Mouse (Mus musculus) liver, embryonic 11.5 days (tissue): ENCODE measurements around the gene Wnt7b. TPM values are rescaled to one million over a fixed set of nuclear protein-coding genes. Genes with fewer than 3 reads are reported as not detected.

Experiments used
- ATAC-seq: fragments of 200-750 bp; cut with Nextera tagmentation; replicated peaks from 2 replicates; pipeline ENCODE4 v1.8.0; 2017; ENCODE audit warnings: moderate number of reproducible peaks, mild to moderate bottlenecking, moderate TSS enrichment, moderate library complexity; ENCODE audit not compliant: low FRiP score
- DNase-seq: peaks from one replicate; pipeline ENCODE4 v3.0.0-alpha.2; 2017; ENCODE audit warnings: low spot score
- H3K27ac ChIP-seq: fragments of 300-500 bp; sonication (generic); 2 replicates; pipeline ENCODE4 v1.5.1; 2014; ENCODE audit warnings: mild to moderate bottlenecking, low read depth, low read length, control low read depth
- H3K27me3 ChIP-seq: fragments of 300-500 bp; sonication (generic); replicated peaks from 2 replicates; pipeline ENCODE4 v1.6.1; 2014; ENCODE audit warnings: low read length, mixed read lengths; ENCODE audit not compliant: control insufficient read depth, insufficient read depth
- H3K36me3 ChIP-seq: fragments of 300-500 bp; sonication (generic); 2 replicates; pipeline ENCODE4 v1.6.1; 2014; ENCODE audit warnings: mild to moderate bottlenecking, low read length, moderate library complexity, mixed read lengths; ENCODE audit not compliant: control insufficient read depth, insufficient read depth
- H3K4me1 ChIP-seq: fragments of 300-500 bp; sonication (generic); replicated peaks from 2 replicates; pipeline ENCODE4 v1.6.1; 2014; ENCODE audit warnings: low read length, mixed read lengths; ENCODE audit not compliant: control insufficient read depth, insufficient read depth
- H3K4me2 ChIP-seq: fragments of 300-500 bp; sonication (generic); 2 replicates; pipeline ENCODE4 v1.6.1; 2014; ENCODE audit warnings: mild to moderate bottlenecking, control low read depth, moderate library complexity
- H3K4me3 ChIP-seq: fragments of 300-500 bp; sonication (generic); 2 replicates; pipeline ENCODE4 v1.5.1; 2014; ENCODE audit warnings: low read depth, low read length, control low read depth
- H3K9ac ChIP-seq: fragments of 300-500 bp; sonication (generic); 2 replicates; pipeline ENCODE4 v1.6.1; 2014; ENCODE audit warnings: low read depth, low read length, control low read depth
- H3K9me3 ChIP-seq: fragments of 300-500 bp; sonication (generic); 2 replicates; pipeline ENCODE4 v1.6.1; 2016; ENCODE audit warnings: low read length, inconsistent platforms, mixed read lengths; ENCODE audit not compliant: control insufficient read depth
- WGBS: fragments of 180-500 bp; shearing (Covaris S2); extraction: QIAGEN DNeasy Blood & Tissue Kit; methylation state at CpG from one replicate; pipeline ENCODE4 v1.1.7; 2014; 5-methylcytosine and 5-hydroxymethylcytosine counted together
- polyA plus RNA-seq: library from polyadenylated mRNA; unstranded; fragments of >200 nt; fragmentation: Nextera tagmentation; extraction: Ambion mirVana; gene quantifications from 2 replicates; pipeline ENCODE4 v1.2.1, GENCODE M21; 2014

Gene Wnt7b
- polyA plus RNA-seq, 1 experiment from 2014 or later: 2.2 TPM

- 58% methylated on average over 5 of the region's 5 CpGs for WGBS
- no peak for ATAC-seq
- no peak overlapping the region for H3K27ac ChIP-seq
- H3K4me1 ChIP-seq: no peaks in the 10 kb centered on the region
- H3K9me3 ChIP-seq: no peaks in the 10 kb centered on the region
- peaks cover 4% of the 10 kb centered on the region for H3K27me3 ChIP-seq
- no peak for DNase-seq
- H3K4me2 ChIP-seq: no peak overlapping the region
- no peaks in the 10 kb centered on the region for H3K36me3 ChIP-seq
- no peak overlapping the region for H3K4me3 ChIP-seq
- no peak overlapping the region for H3K9ac ChIP-seq
These were observed 21.1 kb upstream of the Wnt7b start for GRCm38 (mm10) chr15:85603422-85603821.

- Histone ChIP-seq H3K27me3 (peaks cover 4% of the 10 kb centered on the region), H3K4me1 (no peaks in the 10 kb centered on the region), H3K27ac (no peak overlapping the region), H3K4me2 (no peak overlapping the region), H3K9ac (no peak overlapping the region), H3K4me3 (no peak overlapping the region), H3K9me3 (no peaks in the 10 kb centered on the region), H3K36me3 (no peaks in the 10 kb centered on the region)
- DNase-seq (no peak), ATAC-seq (no peak)
- 63% methylated on average over 6 of the region's 6 CpGs for WGBS
These were observed 20.5 kb upstream of the Wnt7b start for GRCm38 (mm10) chr15:85602733-85603132.

- ATAC-seq (no peak), DNase-seq (no peak)
- Histone ChIP-seq H3K9me3 (no peaks in the 10 kb centered on the region), H3K4me1 (no peaks in the 10 kb centered on the region), H3K4me3 (no peak overlapping the region), H3K27me3 (peaks cover 4% of the 10 kb centered on the region), H3K27ac (no peak overlapping the region), H3K4me2 (no peak overlapping the region), H3K9ac (no peak overlapping the region), H3K36me3 (no peaks in the 10 kb centered on the region)
- WGBS: 93% methylated on average over 5 of the region's 5 CpGs
These were observed 19.7 kb upstream of the Wnt7b start for GRCm38 (mm10) chr15:85602021-85602420.

- Histone ChIP-seq H3K9me3 (no peaks in the 10 kb centered on the region), H3K4me2 (no peak overlapping the region), H3K4me3 (no peak overlapping the region), H3K9ac (no peak overlapping the region), H3K4me1 (no peaks in the 10 kb centered on the region), H3K36me3 (no peaks in the 10 kb centered on the region), H3K27ac (no peak overlapping the region), H3K27me3 (peaks cover 4% of the 10 kb centered on the region)
- ATAC-seq (no peak), DNase-seq (no peak)
- WGBS: 76% methylated on average over 4 of the region's 4 CpGs
These were observed 18.9 kb upstream of the Wnt7b start for GRCm38 (mm10) chr15:85601202-85601601.

- Histone ChIP-seq H3K9me3 (no peaks in the 10 kb centered on the region), H3K4me3 (no peak overlapping the region), H3K9ac (no peak overlapping the region), H3K27ac (no peak overlapping the region), H3K36me3 (no peaks in the 10 kb centered on the region), H3K4me2 (no peak overlapping the region), H3K27me3 (peaks cover 4% of the 10 kb centered on the region), H3K4me1 (no peaks in the 10 kb centered on the region)
- WGBS: 50% methylated on average over 7 of the region's 7 CpGs
- ATAC-seq: no peak
- DNase-seq: no peak
These were observed 18.4 kb upstream of the Wnt7b start for GRCm38 (mm10) chr15:85600696-85601094.

GRCm38 (mm10) chr15:85599887-85600695 is 17.8 kb upstream of the Wnt7b start:
- Histone ChIP-seq H3K27me3 (peaks cover 4% of the 10 kb centered on the region), H3K27ac (no peak overlapping the region), H3K9ac (no peak overlapping the region), H3K36me3 (no peaks in the 10 kb centered on the region), H3K9me3 (no peaks in the 10 kb centered on the region), H3K4me1 (no peaks in the 10 kb centered on the region), H3K4me3 (no peak overlapping the region), H3K4me2 (no peak overlapping the region)
- 22% methylated on average over 18 of the region's 18 CpGs for WGBS
- DNase-seq: no peak
- no peak; the same call in 1 of the 2 replicates for ATAC-seq

GRCm38 (mm10) chr15:85598984-85599886 is 17.0 kb upstream of the Wnt7b start:
- H3K36me3 ChIP-seq: no peaks in the 10 kb centered on the region
- no peak overlapping the region for H3K9ac ChIP-seq
- H3K27ac ChIP-seq: no peak overlapping the region
- H3K9me3 ChIP-seq: no peaks in the 10 kb centered on the region
- H3K27me3 ChIP-seq: peaks cover 4% of the 10 kb centered on the region; the same call in 1 of the 2 replicates
- no peak for ATAC-seq
- no peak overlapping the region for H3K4me2 ChIP-seq
- no peak overlapping the region for H3K4me3 ChIP-seq
- no peaks in the 10 kb centered on the region for H3K4me1 ChIP-seq
- no peak for DNase-seq
- WGBS: 48% methylated on average over 17 of the region's 17 CpGs

GRCm38 (mm10) chr15:85598443-85598842 is 16.2 kb upstream of the Wnt7b start:
- DNase-seq: no peak
- Histone ChIP-seq H3K36me3 (no peaks in the 10 kb centered on the region), H3K9ac (no peak overlapping the region), H3K9me3 (no peaks in the 10 kb centered on the region), H3K4me2 (no peak overlapping the region), H3K4me1 (no peaks in the 10 kb centered on the region), H3K27me3 (peaks cover 4% of the 10 kb centered on the region; the same call in 1 of the 2 replicates), H3K4me3 (no peak overlapping the region), H3K27ac (no peak overlapping the region)
- 51% methylated on average over 5 of the region's 5 CpGs for WGBS
- no peak for ATAC-seq
